ENCODE assay signal across 9 mouse cellular contexts in genomic region chr15:11589795-11590194, GRCm38 (mm10).
"Had no signal": no experiment of that assay in that cellular context is flagged by ENCODE, and none has a peak within 500 bp of the region (broad histone marks: within the 10 kb centered on the region; RNA-seq: fewer than 3 reads in every experiment).

No protein-coding gene starts in this region.

- H3K27me3 ChIP-seq: liver, embryonic 12.5 days; liver, embryonic 15.5 days had no signal

- H3K4me2 ChIP-seq: liver, embryonic 12.5 days; liver, embryonic 15.5 days; midbrain, embryonic 11.5 days had no signal

- H3K4me3 ChIP-seq: layer of hippocampus, adult 2 months; liver, embryonic 12.5 days; liver, embryonic 15.5 days had no signal

- H3K36me3 ChIP-seq: liver, embryonic 12.5 days; liver, embryonic 15.5 days had no signal

- DNase-seq: layer of hippocampus, adult 9-11 months; lung, adult 2 months; thymus, adult 18-20 months; thymus, postnatal 36 days had no signal

- H3K9ac ChIP-seq: liver, embryonic 12.5 days; liver, embryonic 15.5 days had no signal

- H3K4me1 ChIP-seq: liver, embryonic 12.5 days; liver, embryonic 15.5 days had no signal

- H3K9me3 ChIP-seq: liver, embryonic 12.5 days; liver, embryonic 15.5 days had no signal

- ATAC-seq: liver, embryonic 12.5 days had no signal

- H3K27ac ChIP-seq: kidney, postnatal 0 days; layer of hippocampus, adult 2 months; liver, embryonic 12.5 days; liver, embryonic 15.5 days had no signal
